Mouse (Mus musculus): Measurements from ENCODE around the gene Lce3d. TPM values are rescaled to one million over a fixed set of nuclear protein-coding genes. Genes with fewer than 3 reads are reported as not detected.

Gene Lce3d
- polyA plus RNA-seq (2017; shearing (Covaris generic)): not detected

DNA sequence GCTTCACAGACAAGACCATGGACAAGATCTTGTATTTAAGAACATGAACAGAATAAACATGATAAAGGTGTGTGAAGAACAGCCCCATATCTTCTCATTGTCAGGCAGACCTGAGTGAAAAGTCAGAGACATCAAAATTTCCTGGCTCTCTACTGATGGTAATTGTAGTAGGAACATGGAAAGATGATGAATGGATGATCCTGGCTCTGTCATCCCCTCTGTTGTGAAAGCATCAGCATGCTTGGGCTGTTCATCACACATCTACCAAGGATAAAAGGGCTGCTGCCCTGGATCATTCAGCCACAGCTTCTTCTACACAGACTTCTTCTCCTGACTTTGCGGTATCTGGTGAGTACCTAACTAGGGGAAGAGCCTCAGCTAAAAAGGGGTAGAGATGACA, at the start of gene Lce3d:
Gene Lce3d (plus strand): TSS at position 301 of the 400 bp plus-strand sequence.

DNA sequence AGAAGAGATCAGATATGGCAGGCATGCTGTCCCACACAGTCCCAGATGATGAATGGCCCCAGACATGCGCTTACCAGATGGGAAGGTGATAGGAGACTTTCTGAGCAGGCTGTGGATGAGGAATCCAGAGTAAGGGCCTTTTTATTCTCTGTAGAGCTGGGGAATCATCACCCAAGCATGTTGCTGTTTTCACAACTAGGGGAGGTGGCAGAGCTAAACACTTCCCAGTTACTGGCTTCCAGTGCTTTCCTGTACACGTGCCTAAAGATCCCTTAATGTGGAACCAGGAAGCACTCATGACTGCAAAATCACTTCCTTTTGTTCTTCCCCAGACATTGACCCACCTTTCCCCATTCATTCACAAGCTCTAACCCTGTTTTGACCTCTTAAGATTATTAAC, 31.1 kb upstream of the Lce3d start, which contains the start of gene Lce3a:
Gene Lce3a (minus strand): TSS at position 101 of the 400 bp plus-strand sequence.

DNA sequence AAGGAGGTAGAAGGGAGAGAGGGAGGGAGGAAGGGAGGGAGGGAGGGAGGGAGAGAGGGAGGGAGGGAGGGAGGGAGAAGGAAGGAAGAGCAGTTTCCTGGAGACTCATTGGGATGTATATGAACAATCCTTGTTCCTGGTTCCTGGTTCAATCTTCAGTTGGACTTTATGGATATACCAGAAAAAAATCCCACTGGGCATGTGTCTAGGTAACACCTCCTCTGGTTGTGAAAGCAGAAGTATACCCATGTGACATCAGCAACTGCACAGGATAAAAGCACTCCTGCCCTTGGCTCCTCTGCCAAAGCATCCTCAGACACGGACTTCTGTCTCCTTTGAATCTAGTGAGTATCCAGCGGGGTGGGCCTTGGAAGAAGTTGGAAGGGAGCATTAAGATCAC, 24.5 kb upstream of the Lce3d start, which contains the start of gene Lce3b:
Gene Lce3b (plus strand): TSS at position 301 of the 400 bp plus-strand sequence.

DNA sequence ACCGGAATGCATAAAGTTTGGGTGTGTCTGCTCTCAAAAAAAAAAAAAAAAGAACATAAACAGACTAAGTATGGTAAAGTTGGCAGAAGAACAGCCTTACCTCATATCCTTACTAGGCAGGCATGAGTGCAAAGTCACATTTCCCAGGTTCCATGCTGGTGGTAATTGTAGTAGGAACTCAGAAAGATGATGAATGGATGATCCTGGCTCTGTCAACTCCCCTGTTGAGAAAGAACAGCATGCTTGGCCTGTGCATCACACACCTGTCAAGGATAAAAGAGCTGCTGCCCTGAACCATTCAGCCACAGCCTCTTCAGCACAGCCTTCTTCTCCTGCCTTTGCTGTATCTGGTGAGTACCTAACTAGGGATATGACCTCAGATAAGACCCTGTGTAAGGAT, 13.0 kb upstream of the Lce3d start, which contains the start of gene Lce3c:
Gene Lce3c (plus strand): TSS at position 301 of the 400 bp plus-strand sequence.

GRCm38 (mm10) chr3:92966761-92967160, 9.6 kb downstream of the Lce3d start, which contains the start of gene Lce3e:
Gene Lce3e (plus strand): TSS chr3:92967061.

DNA sequence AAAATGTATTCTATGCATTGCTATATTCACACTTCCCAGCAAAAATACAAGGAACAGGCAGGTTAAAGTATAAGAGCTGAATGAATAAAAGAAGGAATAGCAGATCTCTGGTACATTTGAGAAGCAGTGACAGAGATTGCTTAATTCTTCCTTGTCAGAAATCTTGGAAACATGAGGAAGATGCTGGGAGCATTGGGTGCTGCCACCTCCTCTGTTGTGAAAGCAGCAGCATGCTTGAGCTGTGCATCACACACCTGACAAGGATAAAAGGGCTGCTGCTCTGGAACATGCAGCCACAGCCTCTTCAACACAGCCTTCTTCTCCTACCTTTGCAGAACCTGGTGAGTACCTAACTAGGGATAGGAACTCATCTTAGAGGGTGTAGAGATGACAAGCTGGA, 34.7 kb downstream of the Lce3d start, which contains the start of gene Lce3f:
Gene Lce3f (plus strand): TSS at position 301 of the 400 bp plus-strand sequence.

Other genes starting within 250 kb of the Lce3d start
- not detected for gene Lce1e, start 248.3 kb upstream of the Lce3d start, polyA plus RNA-seq (2017; shearing (Covaris generic))
- not detected for gene Lce1f, start 237.0 kb upstream of the Lce3d start, polyA plus RNA-seq (2017; shearing (Covaris generic))
- not detected for gene Gm38119, start 218.3 kb upstream of the Lce3d start, polyA plus RNA-seq (2017; shearing (Covaris generic))
- gene Lce1g, start 205.1 kb upstream of the Lce3d start, polyA plus RNA-seq (2017; shearing (Covaris generic)): not detected
- not detected for gene Lce1h, start 192.3 kb upstream of the Lce3d start, polyA plus RNA-seq (2017; shearing (Covaris generic))
- gene Lce1i, start 178.5 kb upstream of the Lce3d start, polyA plus RNA-seq (2017; shearing (Covaris generic)): not detected
- gene Lce1j, start 166.9 kb upstream of the Lce3d start, polyA plus RNA-seq (2017; shearing (Covaris generic)): not detected
- not detected for gene Lce1k, start 149.5 kb upstream of the Lce3d start, polyA plus RNA-seq (2017; shearing (Covaris generic))
- gene Kprp, start 130.1 kb upstream of the Lce3d start, polyA plus RNA-seq (2017; shearing (Covaris generic)): not detected
- not detected for gene Lce1l, start 106.1 kb upstream of the Lce3d start, polyA plus RNA-seq (2017; shearing (Covaris generic))
- not detected for gene 2310050C09Rik, start 87.2 kb upstream of the Lce3d start, polyA plus RNA-seq (2017; shearing (Covaris generic))
- gene Lce3a, start 31.2 kb upstream of the Lce3d start, polyA plus RNA-seq (2017; shearing (Covaris generic)): not detected
- gene Lce3b, start 24.4 kb upstream of the Lce3d start, polyA plus RNA-seq (2017; shearing (Covaris generic)): not detected
- not detected for gene Lce3c, start 12.9 kb upstream of the Lce3d start, polyA plus RNA-seq (2017; shearing (Covaris generic))
- gene Lce3e, start 9.7 kb downstream of the Lce3d start, polyA plus RNA-seq (2017; shearing (Covaris generic)): not detected
- not detected for gene Lce3f, start 34.8 kb downstream of the Lce3d start, polyA plus RNA-seq (2017; shearing (Covaris generic))
- not detected for gene Crct1, start 58.3 kb downstream of the Lce3d start, polyA plus RNA-seq (2017; shearing (Covaris generic))
- not detected for gene Lce1m, start 61.7 kb downstream of the Lce3d start, polyA plus RNA-seq (2017; shearing (Covaris generic))
- 0.28 TPM for gene Gm4858, start 111.4 kb downstream of the Lce3d start, polyA plus RNA-seq (2017; shearing (Covaris generic))
- gene Crnn, start 187.4 kb downstream of the Lce3d start, polyA plus RNA-seq (2017; shearing (Covaris generic)): not detected
- not detected for gene Flg2, start 239.9 kb downstream of the Lce3d start, polyA plus RNA-seq (2017; shearing (Covaris generic))